Mouse (Mus musculus) urinary bladder, postnatal 36 days (tissue): ENCODE data around the gene Samt3.

Experiments used
- DNase-seq, 2 experiments: peaks; one replicate each; pipeline ENCODE4 v3.0.0; 2022; ENCODE audit warnings: low spot score in 2 of 2, mixed read lengths in 1 of 2

Gene Samt3

DNA sequence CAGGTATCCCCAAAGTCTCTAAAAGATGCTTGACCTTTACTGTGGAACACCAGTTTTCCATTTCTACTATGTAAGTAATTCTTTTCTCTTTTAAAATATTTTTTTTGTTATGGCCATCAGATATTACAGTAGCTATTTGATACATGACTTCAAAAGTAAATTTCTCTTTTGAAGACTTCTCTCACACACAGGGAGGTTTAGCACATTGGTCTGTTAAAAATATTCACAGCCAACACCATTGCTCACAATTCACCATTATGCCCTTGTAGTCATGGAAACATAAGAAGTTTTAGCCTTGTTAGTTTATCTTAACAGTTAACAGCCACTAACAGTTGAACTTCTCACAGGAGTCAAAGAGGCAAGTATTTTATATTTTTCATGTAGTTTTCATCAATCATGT, at the start of gene Samt3:
Samt3 (plus strand) TSS at position 301 of the 400 bp plus-strand sequence.
- DNase-seq = no peak

DNA sequence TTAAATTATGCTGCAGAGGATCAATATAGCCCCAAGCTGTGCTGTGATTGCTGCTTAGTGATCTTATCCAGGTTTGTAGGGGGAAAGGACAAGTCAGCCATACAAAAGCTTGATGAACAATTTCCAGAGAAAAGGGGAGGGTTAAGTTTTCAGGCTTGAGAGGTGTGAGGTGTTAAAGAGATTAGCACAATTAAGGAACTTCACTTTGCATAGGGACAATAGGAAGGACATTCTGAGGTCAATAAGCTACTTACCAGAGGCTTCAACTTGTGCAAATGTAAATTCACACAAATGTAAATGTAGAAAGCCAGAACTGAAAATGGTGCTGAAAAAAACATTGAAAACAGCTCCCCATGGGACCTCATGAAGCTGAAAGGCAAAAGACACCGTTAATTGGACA, 27.4 kb upstream of the Samt3 start:
- DNase-seq = no peak

DNA sequence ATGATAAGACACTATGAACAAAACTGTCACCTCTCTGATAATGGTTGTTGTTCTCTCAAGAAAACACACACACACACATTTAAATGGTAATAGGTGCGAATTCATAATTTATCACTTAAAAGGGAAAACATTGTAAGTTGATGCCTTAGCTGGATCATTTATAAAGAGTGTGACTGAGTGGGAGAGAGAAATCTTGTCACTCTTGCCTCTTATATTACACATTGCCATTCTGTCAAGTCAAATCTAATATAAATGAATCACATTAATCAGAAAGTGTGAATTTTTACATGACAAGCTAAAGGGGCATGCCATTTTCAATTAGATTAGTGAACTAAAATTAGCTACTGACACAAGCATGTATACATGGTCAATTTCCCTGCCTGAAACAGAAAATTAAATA, 44.7 kb downstream of the Samt3 start:
- DNase-seq = no peak
